Mouse (Mus musculus) liver, embryonic 14.5 days (tissue): ENCODE measurements around the gene Pde5a. TPM values are rescaled to one million over a fixed set of nuclear protein-coding genes. Genes with fewer than 3 reads are reported as not detected.

Source experiments
- ATAC-seq: fragments of 200-750 bp; cut with Nextera tagmentation; 2 replicates; pipeline ENCODE4 v1.8.0; 2017; ENCODE audit warnings: moderate number of reproducible peaks, mild to moderate bottlenecking, moderate library complexity; ENCODE audit not compliant: insufficient read depth
- DNase-seq, 3 experiments: peaks; one replicate each; pipeline ENCODE4 v3.0.0-alpha.2; 2012 to 2013; ENCODE audit warnings: low read depth in 3 of 3, low spot score in 3 of 3
- H3K27ac ChIP-seq: fragments of 300-500 bp; sonication (generic); 2 replicates; pipeline ENCODE4 v1.5.1; 2014; ENCODE audit warnings: moderate library complexity, mild to moderate bottlenecking, control low read depth, inconsistent platforms
- H3K27me3 ChIP-seq: fragments of 300-500 bp; sonication (generic); 2 replicates; pipeline ENCODE4 v1.6.1; 2014; ENCODE audit warnings: mild to moderate bottlenecking, low read length, moderate library complexity; ENCODE audit not compliant: control insufficient read depth, insufficient read depth
- H3K36me3 ChIP-seq: fragments of 300-500 bp; sonication (generic); replicated peaks from 2 replicates; pipeline ENCODE4 v1.6.1; 2014; ENCODE audit warnings: low read depth; ENCODE audit not compliant: control insufficient read depth, insufficient read depth
- H3K4me1 ChIP-seq, 2 experiments: fragments of 200-500 bp in 1 of 2; fragments of 300-500 bp in 1 of 2; sonication (generic) in 1 of 2; replicated peaks; 2 replicates each; pipeline ENCODE4 v1.6.1; 2012 to 2014; ENCODE audit warnings: antibody characterized with exemption in 1 of 2, inconsistent platforms in 1 of 2, low read length in 1 of 2; ENCODE audit not compliant: control insufficient read depth in 2 of 2, insufficient read depth in 2 of 2
- H3K4me2 ChIP-seq: fragments of 300-500 bp; sonication (generic); 2 replicates; pipeline ENCODE4 v1.6.1; 2014; ENCODE audit warnings: low read depth, mild to moderate bottlenecking, control low read depth, moderate library complexity
- H3K4me3 ChIP-seq, 2 experiments: fragments of 200-500 bp in 1 of 2; fragments of 300-500 bp in 1 of 2; sonication (generic) in 1 of 2; 2 replicates each; pipeline ENCODE4 v1.5.1; 2012 to 2014; ENCODE audit warnings: low read depth in 2 of 2, low read length in 2 of 2, mild to moderate bottlenecking in 2 of 2, control low read depth in 1 of 2, inconsistent platforms in 1 of 2, moderate library complexity in 1 of 2; ENCODE audit not compliant: insufficient read depth in 1 of 2
- H3K9ac ChIP-seq: fragments of 300-500 bp; sonication (generic); replicated peaks from 2 replicates; pipeline ENCODE4 v1.6.1; 2014; ENCODE audit warnings: mild to moderate bottlenecking, control low read depth, moderate library complexity
- H3K9me3 ChIP-seq: fragments of 300-500 bp; sonication (generic); 2 replicates; pipeline ENCODE4 v1.6.1; 2016; ENCODE audit warnings: low read length, mixed read lengths; ENCODE audit not compliant: control insufficient read depth
- CTCF ChIP-seq: IDR thresholded peaks from 2 replicates; pipeline ENCODE4 v1.5.1; 2016; ENCODE audit warnings: antibody characterized with exemption, low read depth, control low read depth
- EP300 ChIP-seq: IDR thresholded peaks from 2 replicates; pipeline ENCODE4 v1.6.1; 2016; ENCODE audit warnings: antibody characterized with exemption, low read depth
- WGBS: fragments of 180-500 bp; shearing (Covaris S2); extraction: QIAGEN DNeasy Blood & Tissue Kit; methylation state at CpG from one replicate; pipeline ENCODE4 v1.1.7; 2014; ENCODE audit not compliant: insufficient replicate concordance; 5-methylcytosine and 5-hydroxymethylcytosine counted together
- polyA plus RNA-seq, 2 experiments: library from polyadenylated mRNA; depleted of rRNA in 1 of 2; stranded (reverse) in 1 of 2; unstranded in 1 of 2; fragments of >200 nt; fragmentation: Nextera tagmentation in 1 of 2; extraction: Ambion mirVana in 1 of 2; gene quantifications; 2 replicates each; pipeline versions ENCODE4 v1.2.1 to v1.2.3; 2012 to 2014

The Pde5a gene
- polyA plus RNA-seq (2012; rRNA removed) (1.1 and 1.5 TPM in 2 replicates), polyA plus RNA-seq (2014; fragmentation: Nextera tagmentation; extraction: Ambion mirVana) (1.0 and 1.8 TPM in 2 replicates)

DNA sequence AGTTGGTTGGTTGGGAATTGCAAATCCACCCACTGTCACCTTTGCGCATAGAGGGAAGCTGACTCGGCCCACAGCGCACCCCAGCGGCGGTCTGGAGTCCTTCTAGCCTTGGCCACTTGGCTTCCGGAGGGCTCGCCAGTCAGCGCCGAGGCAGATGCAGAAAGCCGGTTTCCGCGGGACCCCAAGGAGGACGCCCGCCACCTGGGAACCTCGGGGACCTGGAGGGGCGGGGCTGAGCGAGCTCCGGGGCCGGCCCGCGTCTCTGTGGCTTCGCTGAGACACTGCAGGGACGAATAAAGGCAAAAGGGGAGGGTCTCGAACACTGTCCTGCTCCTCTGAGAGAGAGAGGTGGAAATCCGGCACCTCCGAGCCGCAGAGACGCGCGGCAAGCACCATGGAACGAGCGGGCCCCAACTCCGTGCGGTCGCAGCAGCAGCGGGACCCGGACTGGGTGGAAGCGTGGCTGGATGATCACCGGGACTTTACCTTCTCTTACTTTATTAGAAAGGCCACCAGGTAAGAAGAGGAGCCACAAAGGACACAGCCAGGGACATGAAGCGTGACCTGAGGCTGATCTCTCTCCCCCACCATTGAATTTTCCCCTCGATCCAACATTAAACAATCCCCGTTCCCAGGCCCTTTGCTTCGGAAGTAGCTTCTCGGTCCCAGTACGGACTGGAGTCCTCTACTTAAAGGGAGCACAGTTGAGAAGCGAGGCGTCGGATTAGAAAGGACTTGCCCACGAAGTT lies at the start of gene Pde5a:
Pde5a (plus strand) TSS at position 96 of the 749 bp plus-strand sequence.
- peak within 1 kb of the TSS; percentile 73 for H3K4me2 ChIP-seq
- H3K27me3 ChIP-seq, result peaks cover 20% of the 10 kb centered on the region
- no peaks in the 10 kb centered on the region for H3K9me3 ChIP-seq
- H3K36me3 ChIP-seq, result no peaks in the 10 kb centered on the region
- WGBS, result under 1% methylated on average over 49 of the region's 49 CpGs
- DNase-seq (no peak), ATAC-seq (peak; percentile 55)
- TF ChIP-seq CTCF (peak; percentile 72), EP300 (no peak)
- H3K4me3 ChIP-seq, result peak within 1 kb of the TSS; percentile 52 to 58
- peak within 1 kb of the TSS; percentile 37 for H3K9ac ChIP-seq
- no peaks in the 10 kb centered on the region for H3K4me1 ChIP-seq
- H3K27ac ChIP-seq, result no peak within 1 kb of the TSS

DNA sequence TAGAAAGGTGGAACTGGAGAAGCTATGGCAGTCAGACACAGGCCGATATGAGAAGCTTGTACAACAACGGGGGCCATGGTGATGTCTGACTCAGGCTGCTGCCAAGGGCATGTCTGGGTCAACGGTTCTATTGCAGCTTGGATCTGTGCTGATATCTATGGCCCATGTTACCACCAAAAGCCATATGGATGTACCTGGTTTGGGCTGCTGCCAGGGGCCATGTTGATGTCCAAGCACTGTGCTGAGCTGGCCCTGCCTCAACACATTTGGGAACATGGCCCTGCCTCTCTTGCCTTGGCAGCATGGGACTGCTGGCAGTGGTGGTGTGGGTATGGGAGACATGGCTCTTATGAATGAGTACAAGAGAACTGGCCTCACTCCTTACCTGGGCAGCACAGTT lies 47.9 kb upstream of the Pde5a start:
- no peaks in the 10 kb centered on the region for H3K4me1 ChIP-seq
- H3K27me3 ChIP-seq, result no peaks in the 10 kb centered on the region
- ATAC-seq (no peak), DNase-seq (no peak)
- H3K36me3 ChIP-seq, result no peaks in the 10 kb centered on the region
- H3K27ac ChIP-seq, result no peak overlapping the region
- H3K9ac ChIP-seq, result no peak overlapping the region
- no peak overlapping the region for H3K4me2 ChIP-seq
- H3K4me3 ChIP-seq, result no peak overlapping the region
- no peaks in the 10 kb centered on the region for H3K9me3 ChIP-seq
- TF ChIP-seq CTCF (no peak), EP300 (no peak)
- 68% methylated on average over 3 of the region's 3 CpGs for WGBS

GRCm38 (mm10) chr3:122682352-122682751 lies 46.4 kb upstream of the Pde5a start:
- Histone ChIP-seq H3K4me1 (no peaks in the 10 kb centered on the region), H3K27me3 (no peaks in the 10 kb centered on the region), H3K36me3 (no peaks in the 10 kb centered on the region), H3K4me2 (no peak overlapping the region), H3K27ac (no peak overlapping the region), H3K9me3 (no peaks in the 10 kb centered on the region), H3K9ac (no peak overlapping the region), H3K4me3 (no peak overlapping the region)
- ATAC-seq, result no peak
- 60% methylated on average over 4 of the region's 4 CpGs for WGBS
- no peak for DNase-seq
- TF ChIP-seq EP300 (no peak), CTCF (no peak)

- TF ChIP-seq EP300 (no peak), CTCF (no peak)
- H3K4me3 ChIP-seq, result no peak overlapping the region
- no peaks in the 10 kb centered on the region for H3K9me3 ChIP-seq
- no peak for DNase-seq
- no peaks in the 10 kb centered on the region for H3K27me3 ChIP-seq
- H3K9ac ChIP-seq, result no peak overlapping the region
- WGBS, result 66% methylated on average over 7 of the region's 7 CpGs
- H3K4me2 ChIP-seq, result no peak overlapping the region
- no peaks in the 10 kb centered on the region for H3K4me1 ChIP-seq
- no peak for ATAC-seq
- H3K27ac ChIP-seq, result no peak overlapping the region
- no peaks in the 10 kb centered on the region for H3K36me3 ChIP-seq
Observed at GRCm38 (mm10) chr3:122684832-122685231, 43.9 kb upstream of the Pde5a start.

DNA sequence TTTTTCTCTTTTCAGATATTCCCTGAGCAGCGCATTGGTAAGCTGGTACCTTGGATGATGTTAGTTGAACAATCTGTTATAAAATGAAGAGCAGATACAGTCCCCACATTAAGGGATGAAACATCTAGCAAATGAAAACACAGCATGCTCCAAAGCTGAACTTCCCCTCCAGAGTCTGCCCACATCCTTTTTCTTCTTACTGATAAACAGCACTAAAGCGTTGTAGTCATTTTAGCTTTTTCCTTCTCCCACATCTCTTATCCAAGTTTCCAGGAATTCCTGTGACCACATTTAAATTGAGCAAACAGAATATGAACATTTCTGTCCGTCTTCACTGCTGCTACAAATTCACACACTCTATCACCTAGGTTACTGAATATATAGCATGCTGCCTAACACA lies 35.7 kb upstream of the Pde5a start:
- H3K9me3 ChIP-seq, result no peaks in the 10 kb centered on the region
- H3K27ac ChIP-seq, result no peak overlapping the region
- ATAC-seq (no peak), DNase-seq (no peak)
- H3K4me1 ChIP-seq, result no peaks in the 10 kb centered on the region
- 32% methylated on average over 3 of the region's 3 CpGs for WGBS
- no peak for TF ChIP-seq EP300
- TF ChIP-seq CTCF, result no peak
- H3K27me3 ChIP-seq, result no peaks in the 10 kb centered on the region
- no peak overlapping the region for H3K4me2 ChIP-seq
- no peak overlapping the region for H3K4me3 ChIP-seq
- no peaks in the 10 kb centered on the region for H3K36me3 ChIP-seq
- H3K9ac ChIP-seq, result no peak overlapping the region
